Mouse (Mus musculus): Measurements from ENCODE around the gene Cmtm3. TPM values are rescaled to one million over a fixed set of nuclear protein-coding genes. Genes with fewer than 3 reads are reported as not detected.

Gene Cmtm3
- polyA plus RNA-seq, 1 experiment = 19.8 TPM

GRCm38 (mm10) chr8:104342426-104342825 is 3.2 kb downstream of the Cmtm3 start:
- no peak overlapping the region for H3K4me3 ChIP-seq (ENCODE audit: insufficient read depth, low read length)
- no peaks in the 10 kb centered on the region for H3K4me1 ChIP-seq (ENCODE audit: control insufficient read depth, insufficient read depth, low read length)
- TF ChIP-seq POLR2A (IDR thresholded peaks at IDR 0.05; ENCODE audit: extremely low read depth, insufficient read depth, low read length) (no peak), CTCF (IDR thresholded peaks at IDR 0.05; ENCODE audit: extremely low read depth, insufficient read depth, low read length) (no peak)
- no peak overlapping the region for H3K27ac ChIP-seq (ENCODE audit: insufficient read depth, low read length)

GRCm38 (mm10) chr8:104343957-104344356 is 4.7 kb downstream of the Cmtm3 start:
- TF ChIP-seq POLR2A (IDR thresholded peaks at IDR 0.05; ENCODE audit: extremely low read depth, insufficient read depth, low read length) = no peak
- TF ChIP-seq CTCF (IDR thresholded peaks at IDR 0.05; ENCODE audit: extremely low read depth, insufficient read depth, low read length) = peak; percentile 96
- no peak overlapping the region for H3K4me3 ChIP-seq (ENCODE audit: insufficient read depth, low read length)
- no peaks in the 10 kb centered on the region for H3K4me1 ChIP-seq (ENCODE audit: control insufficient read depth, insufficient read depth, low read length)
- H3K27ac ChIP-seq (ENCODE audit: insufficient read depth, low read length) = no peak overlapping the region

- TF ChIP-seq CTCF (IDR thresholded peaks at IDR 0.05; ENCODE audit: extremely low read depth, insufficient read depth, low read length) = no peak
- no peak for TF ChIP-seq POLR2A (IDR thresholded peaks at IDR 0.05; ENCODE audit: extremely low read depth, insufficient read depth, low read length)
- no peaks in the 10 kb centered on the region for H3K4me1 ChIP-seq (ENCODE audit: control insufficient read depth, insufficient read depth, low read length)
Measured at GRCm38 (mm10) chr8:104344622-104345021, 5.4 kb downstream of the Cmtm3 start.

GRCm38 (mm10) chr8:104346706-104347105 is 7.5 kb downstream of the Cmtm3 start:
- Histone ChIP-seq H3K4me1 (ENCODE audit: control insufficient read depth, insufficient read depth, low read length) (no peaks in the 10 kb centered on the region), H3K27ac (ENCODE audit: insufficient read depth, low read length) (no peak overlapping the region), H3K4me3 (ENCODE audit: insufficient read depth, low read length) (no peak overlapping the region)
- TF ChIP-seq CTCF (IDR thresholded peaks at IDR 0.05; ENCODE audit: extremely low read depth, insufficient read depth, low read length) (no peak), POLR2A (IDR thresholded peaks at IDR 0.05; ENCODE audit: extremely low read depth, insufficient read depth, low read length) (no peak)

More at GRCm38 (mm10) chr8:104344622-104345021, 5.4 kb downstream of the Cmtm3 start:
- Histone ChIP-seq H3K4me3 (ENCODE audit: insufficient read depth, low read length) (no peak overlapping the region), H3K27ac (ENCODE audit: insufficient read depth, low read length) (no peak overlapping the region)

GRCm38 (mm10) chr8:104348971-104349370 is 9.8 kb downstream of the Cmtm3 start:
- Histone ChIP-seq H3K4me1 (ENCODE audit: control insufficient read depth, insufficient read depth, low read length) (no peaks in the 10 kb centered on the region), H3K4me3 (ENCODE audit: insufficient read depth, low read length) (no peak overlapping the region), H3K27ac (ENCODE audit: insufficient read depth, low read length) (no peak overlapping the region)
- no peak for TF ChIP-seq POLR2A (IDR thresholded peaks at IDR 0.05; ENCODE audit: extremely low read depth, insufficient read depth, low read length)
- TF ChIP-seq CTCF (IDR thresholded peaks at IDR 0.05; ENCODE audit: extremely low read depth, insufficient read depth, low read length) = no peak

GRCm38 (mm10) chr8:104350047-104350446 is 10.8 kb downstream of the Cmtm3 start:
- TF ChIP-seq POLR2A (IDR thresholded peaks at IDR 0.05; ENCODE audit: extremely low read depth, insufficient read depth, low read length) (no peak), CTCF (IDR thresholded peaks at IDR 0.05; ENCODE audit: extremely low read depth, insufficient read depth, low read length) (no peak)
- no peak overlapping the region for H3K27ac ChIP-seq (ENCODE audit: insufficient read depth, low read length)
- H3K4me1 ChIP-seq (ENCODE audit: control insufficient read depth, insufficient read depth, low read length) = no peaks in the 10 kb centered on the region
- H3K4me3 ChIP-seq (ENCODE audit: insufficient read depth, low read length) = no peak overlapping the region

GRCm38 (mm10) chr8:104353186-104353585 is 14.0 kb downstream of the Cmtm3 start:
- no peaks in the 10 kb centered on the region for H3K4me1 ChIP-seq (ENCODE audit: control insufficient read depth, insufficient read depth, low read length)
- no peak overlapping the region for H3K4me3 ChIP-seq (ENCODE audit: insufficient read depth, low read length)
- peak; percentile 32; the same call in 1 of the 2 replicates for TF ChIP-seq CTCF (IDR thresholded peaks at IDR 0.05; ENCODE audit: extremely low read depth, insufficient read depth, low read length)
- no peak for TF ChIP-seq POLR2A (IDR thresholded peaks at IDR 0.05; ENCODE audit: extremely low read depth, insufficient read depth, low read length)
- no peak overlapping the region for H3K27ac ChIP-seq (ENCODE audit: insufficient read depth, low read length)

GRCm38 (mm10) chr8:104354504-104354903 is 15.3 kb downstream of the Cmtm3 start:
- Histone ChIP-seq H3K4me3 (ENCODE audit: insufficient read depth, low read length) (no peak overlapping the region), H3K4me1 (ENCODE audit: control insufficient read depth, insufficient read depth, low read length) (no peaks in the 10 kb centered on the region), H3K27ac (ENCODE audit: insufficient read depth, low read length) (no peak overlapping the region)
- no peak for TF ChIP-seq POLR2A (IDR thresholded peaks at IDR 0.05; ENCODE audit: extremely low read depth, insufficient read depth, low read length)
- no peak for TF ChIP-seq CTCF (IDR thresholded peaks at IDR 0.05; ENCODE audit: extremely low read depth, insufficient read depth, low read length)

- Histone ChIP-seq H3K27ac (ENCODE audit: insufficient read depth, low read length) (no peak overlapping the region), H3K4me1 (ENCODE audit: control insufficient read depth, insufficient read depth, low read length) (no peaks in the 10 kb centered on the region), H3K4me3 (ENCODE audit: insufficient read depth, low read length) (no peak overlapping the region)
- TF ChIP-seq CTCF (IDR thresholded peaks at IDR 0.05; ENCODE audit: extremely low read depth, insufficient read depth, low read length) (no peak), POLR2A (IDR thresholded peaks at IDR 0.05; ENCODE audit: extremely low read depth, insufficient read depth, low read length) (no peak)
Measured at GRCm38 (mm10) chr8:104358637-104359036, 19.4 kb downstream of the Cmtm3 start.

GRCm38 (mm10) chr8:104359778-104360456 is 20.7 kb downstream of the Cmtm3 start:
- TF ChIP-seq POLR2A (IDR thresholded peaks at IDR 0.05; ENCODE audit: extremely low read depth, insufficient read depth, low read length) (no peak), CTCF (IDR thresholded peaks at IDR 0.05; ENCODE audit: extremely low read depth, insufficient read depth, low read length) (no peak)
- H3K27ac ChIP-seq (ENCODE audit: insufficient read depth, low read length) = no peak overlapping the region

More at GRCm38 (mm10) chr8:104359778-104360456, 20.7 kb downstream of the Cmtm3 start:
- Histone ChIP-seq H3K4me1 (ENCODE audit: control insufficient read depth, insufficient read depth, low read length) (no peaks in the 10 kb centered on the region), H3K4me3 (ENCODE audit: insufficient read depth, low read length) (no peak overlapping the region)

All from cortical plate, adult 2 months (tissue).